Mouse (Mus musculus) liver, embryonic 16.5 days (tissue): ENCODE results near the gene Cdk2ap2. TPM values are rescaled to one million over a fixed set of nuclear protein-coding genes. Genes with fewer than 3 reads are reported as not detected.
"Not testable (repeated sequence)": the region's sequence is repeated elsewhere in the genome, so short reads cannot be mapped to it uniquely, and the experiment has no call there.

Experiments
- ATAC-seq: fragments of 200-750 bp; cut with Nextera tagmentation; 2 replicates; pipeline ENCODE4 v1.8.0; 2017; ENCODE audit warnings: low read depth, mild to moderate bottlenecking, moderate number of reproducible peaks, moderate library complexity
- H3K27ac ChIP-seq: fragments of 300-500 bp; sonication (generic); 2 replicates; pipeline ENCODE4 v1.5.1; 2014; ENCODE audit warnings: mild to moderate bottlenecking, low read length
- H3K27me3 ChIP-seq: fragments of 300-500 bp; sonication (generic); 2 replicates; pipeline ENCODE4 v1.6.1; 2014; ENCODE audit warnings: low read depth, low read length, mixed read lengths; ENCODE audit not compliant: control insufficient read depth, insufficient read depth
- H3K36me3 ChIP-seq: fragments of 300-500 bp; sonication (generic); 2 replicates; pipeline ENCODE4 v1.6.1; 2014; ENCODE audit warnings: mild to moderate bottlenecking; ENCODE audit not compliant: control insufficient read depth, insufficient read depth
- H3K4me1 ChIP-seq: fragments of 300-500 bp; sonication (generic); 2 replicates; pipeline ENCODE4 v1.6.1; 2014; ENCODE audit warnings: low read depth, low read length, mixed read lengths; ENCODE audit not compliant: control insufficient read depth
- H3K4me2 ChIP-seq: fragments of 300-500 bp; sonication (generic); 2 replicates; pipeline ENCODE4 v1.6.1; 2014; ENCODE audit warnings: low read depth, low read length, mixed read lengths
- H3K4me3 ChIP-seq: fragments of 300-500 bp; sonication (generic); 2 replicates; pipeline ENCODE4 v1.5.1; 2014; ENCODE audit warnings: low read depth, mild to moderate bottlenecking, low read length
- H3K9ac ChIP-seq: fragments of 300-500 bp; sonication (generic); 2 replicates; pipeline ENCODE4 v1.6.1; 2014; ENCODE audit warnings: low read depth, low read length
- H3K9me3 ChIP-seq: fragments of 300-500 bp; sonication (generic); replicated peaks from 2 replicates; pipeline ENCODE4 v1.6.1; 2016; ENCODE audit warnings: low read length; ENCODE audit not compliant: control insufficient read depth
- WGBS: fragments of 180-500 bp; shearing (Covaris S2); extraction: QIAGEN DNeasy Blood & Tissue Kit; methylation state at CpG from one replicate; pipeline ENCODE4 v1.1.7; 2014; ENCODE audit not compliant: insufficient replicate concordance; 5-methylcytosine and 5-hydroxymethylcytosine counted together
- polyA plus RNA-seq: library from polyadenylated mRNA; unstranded; fragments of >200 nt; fragmentation: Nextera tagmentation; extraction: Ambion mirVana; gene quantifications from 2 replicates; pipeline ENCODE4 v1.2.1, GENCODE M21; 2015

The Cdk2ap2 gene
- polyA plus RNA-seq, 1 experiment from 2014 or later: 117 TPM

DNA sequence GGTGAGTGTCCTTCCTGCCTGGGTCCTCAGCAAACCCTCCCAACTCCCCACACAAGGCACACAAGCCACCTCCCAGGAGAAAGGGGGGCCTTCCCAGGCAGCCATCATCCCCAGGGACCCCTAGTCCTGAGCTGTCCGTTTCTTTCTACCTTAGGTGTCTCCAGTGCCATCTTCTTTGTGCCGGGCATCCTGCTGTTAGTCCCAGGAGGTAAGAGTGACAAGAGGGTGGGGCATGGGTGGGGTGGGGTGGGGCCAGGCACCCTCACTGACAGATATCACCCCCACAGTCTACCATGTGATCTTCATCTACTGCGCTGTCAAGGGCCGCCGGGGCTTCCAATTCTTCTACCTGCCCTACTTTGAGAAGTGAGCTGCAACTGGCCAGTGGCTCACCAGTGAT lies 34.1 kb downstream of the Cdk2ap2 start:
- 32% methylated on average over 5 of the region's 5 CpGs for WGBS
- ATAC-seq: peak; percentile 90
- peaks cover 22% of the 10 kb centered on the region for H3K36me3 ChIP-seq
- H3K4me3 ChIP-seq: peak overlapping the region; percentile 68
- H3K4me2 ChIP-seq: peak overlapping the region; percentile 69
- no peaks in the 10 kb centered on the region for H3K27me3 ChIP-seq
- H3K9me3 ChIP-seq: no peaks in the 10 kb centered on the region
- peaks cover 34% of the 10 kb centered on the region for H3K4me1 ChIP-seq
- H3K27ac ChIP-seq: peak overlapping the region; percentile 84
- H3K9ac ChIP-seq: peak overlapping the region; percentile 71

DNA sequence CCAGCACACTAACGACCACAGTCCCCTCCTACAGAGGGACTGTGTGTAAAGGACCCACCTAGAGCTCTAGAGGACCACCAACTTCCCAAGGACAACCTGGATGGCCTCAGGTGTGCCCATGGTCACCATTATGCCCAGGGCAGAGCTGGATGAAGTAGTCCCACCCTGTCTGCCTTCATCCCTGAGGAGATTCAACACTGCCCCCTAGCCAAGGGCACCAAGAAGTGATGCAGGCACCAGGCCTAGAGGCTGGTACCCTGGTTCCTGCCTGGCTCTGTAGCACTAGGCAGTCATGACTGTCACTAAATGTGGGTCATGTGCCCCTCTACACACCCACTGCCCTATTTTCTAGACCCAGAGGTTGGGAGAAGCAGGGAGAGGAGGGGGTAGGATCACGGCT lies 34.8 kb downstream of the Cdk2ap2 start:
- H3K9ac ChIP-seq: peak overlapping the region; percentile 45; the same call in 1 of the 2 replicates
- no peaks in the 10 kb centered on the region for H3K9me3 ChIP-seq
- WGBS: 81% methylated on average over 2 of the region's 2 CpGs
- peak overlapping the region; percentile 69; the same call in 1 of the 2 replicates for H3K4me2 ChIP-seq
- ATAC-seq: peak; percentile 49
- H3K4me3 ChIP-seq: no peak overlapping the region; the same call in 1 of the 2 replicates
- H3K36me3 ChIP-seq: peaks cover 22% of the 10 kb centered on the region
- H3K27ac ChIP-seq: peak overlapping the region; percentile 82
- H3K4me1 ChIP-seq: peaks cover 30% of the 10 kb centered on the region
- no peaks in the 10 kb centered on the region for H3K27me3 ChIP-seq

DNA sequence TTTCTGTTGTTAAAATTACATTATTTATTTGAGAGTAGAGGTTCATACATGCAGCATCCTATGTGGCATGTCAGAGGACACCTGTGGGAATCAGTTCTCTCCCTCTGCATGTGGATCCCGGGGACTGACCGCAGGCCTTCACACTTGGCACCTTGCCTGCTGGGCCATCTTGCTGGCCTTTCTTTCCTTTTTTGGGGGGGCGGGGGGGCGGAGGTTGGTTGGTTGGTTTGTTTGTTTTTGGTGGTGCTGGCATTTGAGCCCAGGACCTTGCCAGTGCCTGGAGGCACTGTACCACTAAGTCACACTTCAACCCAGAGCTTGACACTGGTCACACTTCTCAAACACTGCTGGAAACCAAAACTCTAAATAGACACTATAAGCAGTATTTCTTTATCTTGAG lies 37.4 kb downstream of the Cdk2ap2 start:
- 74% methylated on average over 4 of the region's 4 CpGs for WGBS
- Histone ChIP-seq H3K4me2 (no peak overlapping the region), H3K9ac (no peak overlapping the region), H3K9me3 (no peaks in the 10 kb centered on the region), H3K36me3 (peaks cover 14% of the 10 kb centered on the region), H3K4me1 (peaks cover 19% of the 10 kb centered on the region), H3K4me3 (no peak overlapping the region), H3K27me3 (peaks cover 3% of the 10 kb centered on the region; the same call in 1 of the 2 replicates), H3K27ac (no peak overlapping the region)
- ATAC-seq: no peak

DNA sequence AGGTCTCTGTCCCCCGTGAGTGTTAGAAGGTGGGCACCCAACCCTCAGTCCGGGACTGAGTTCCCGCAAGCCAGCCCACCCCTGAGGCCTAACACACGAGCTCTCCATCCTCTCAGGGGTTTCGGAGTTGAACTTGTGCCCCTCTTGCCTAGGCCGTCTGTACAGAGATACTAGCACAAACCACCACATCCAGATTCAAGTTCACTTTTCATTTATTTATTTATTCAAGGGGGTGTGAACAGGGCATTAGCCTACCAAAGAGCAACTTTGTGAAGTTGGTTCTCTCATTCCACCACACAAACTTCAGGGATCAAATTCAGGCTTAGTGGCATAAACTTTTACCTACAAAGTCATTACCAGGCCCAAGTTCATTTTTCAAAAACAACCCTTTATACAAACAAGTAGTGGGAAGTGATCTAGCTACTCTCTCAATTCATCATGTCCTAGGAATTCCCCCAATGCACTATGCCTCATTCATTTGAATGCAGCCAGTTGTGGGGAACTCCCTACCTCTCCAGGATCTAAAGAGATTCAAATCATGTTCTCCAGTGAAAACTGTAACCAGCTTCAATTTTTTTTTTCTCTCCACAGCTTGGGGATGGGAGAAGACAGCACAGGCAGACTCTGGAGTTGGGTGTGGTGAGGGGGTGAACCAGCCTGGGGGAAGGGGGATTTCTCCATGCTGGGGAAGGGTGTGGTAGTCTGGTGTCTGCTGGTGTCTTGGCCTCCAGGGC lies 38.4 kb downstream of the Cdk2ap2 start:
- H3K9ac ChIP-seq, H3K9me3 ChIP-seq, H3K27ac ChIP-seq, ATAC-seq, H3K4me3 ChIP-seq, H3K27me3 ChIP-seq, H3K4me2 ChIP-seq: not testable (repeated sequence)
- Histone ChIP-seq H3K4me1 (peaks cover 12% of the 10 kb centered on the region), H3K36me3 (peaks cover 12% of the 10 kb centered on the region)
- 68% methylated on average over 6 of the region's 6 CpGs for WGBS

DNA sequence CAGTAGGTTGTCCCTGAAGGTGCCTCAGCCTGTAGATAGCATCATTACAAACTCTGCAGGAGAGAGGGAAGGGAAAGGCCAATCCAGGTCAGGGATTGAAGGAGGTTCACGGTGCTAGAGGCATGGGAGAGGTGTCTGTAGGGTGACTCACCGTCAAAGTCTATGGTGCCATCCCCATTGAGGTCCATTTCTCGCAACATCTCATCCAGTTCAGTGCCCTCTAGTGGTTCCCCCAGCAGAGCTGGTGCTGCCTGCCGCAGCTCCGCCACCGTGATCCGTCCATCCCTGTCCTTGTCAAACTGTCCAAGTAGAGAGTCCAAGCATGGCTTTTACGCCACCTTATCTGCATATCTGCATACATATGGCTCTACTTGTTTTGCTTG lies 39.0 kb downstream of the Cdk2ap2 start:
- peaks cover 12% of the 10 kb centered on the region for H3K36me3 ChIP-seq
- not testable (repeated sequence) for H3K4me2 ChIP-seq, H3K27ac ChIP-seq, H3K27me3 ChIP-seq, H3K9me3 ChIP-seq, H3K4me3 ChIP-seq, H3K4me1 ChIP-seq, H3K9ac ChIP-seq
- WGBS: 10% methylated on average over 7 of the region's 8 CpGs
- ATAC-seq: peak; percentile 40

DNA sequence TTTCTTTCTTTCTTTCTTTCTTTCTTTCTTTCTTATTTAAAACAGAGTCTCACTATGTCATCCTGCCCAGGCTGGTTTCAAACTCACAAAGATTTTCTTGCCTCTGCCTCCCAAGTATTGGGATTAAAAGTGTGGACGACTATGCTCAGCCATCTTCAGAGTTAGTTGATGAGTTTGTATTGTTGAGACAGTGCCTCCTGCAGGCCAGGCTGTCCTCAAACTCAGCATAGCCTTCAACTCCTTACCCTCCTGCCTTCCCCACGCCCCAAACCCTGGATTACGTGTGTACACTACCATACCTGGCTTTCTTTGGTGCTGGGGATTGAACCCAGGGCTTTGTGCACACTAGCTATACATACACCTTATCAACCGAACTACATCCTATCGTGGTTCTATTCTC lies 39.5 kb downstream of the Cdk2ap2 start:
- Histone ChIP-seq H3K9ac (no peak overlapping the region), H3K27ac (no peak overlapping the region), H3K9me3 (no peaks in the 10 kb centered on the region), H3K4me1 (peaks cover 6% of the 10 kb centered on the region), H3K36me3 (peaks cover 10% of the 10 kb centered on the region), H3K4me3 (no peak overlapping the region), H3K27me3 (peaks cover 3% of the 10 kb centered on the region; the same call in 1 of the 2 replicates), H3K4me2 (no peak overlapping the region)
- ATAC-seq: no peak
- 64% methylated on average over 5 of the region's 5 CpGs for WGBS

DNA sequence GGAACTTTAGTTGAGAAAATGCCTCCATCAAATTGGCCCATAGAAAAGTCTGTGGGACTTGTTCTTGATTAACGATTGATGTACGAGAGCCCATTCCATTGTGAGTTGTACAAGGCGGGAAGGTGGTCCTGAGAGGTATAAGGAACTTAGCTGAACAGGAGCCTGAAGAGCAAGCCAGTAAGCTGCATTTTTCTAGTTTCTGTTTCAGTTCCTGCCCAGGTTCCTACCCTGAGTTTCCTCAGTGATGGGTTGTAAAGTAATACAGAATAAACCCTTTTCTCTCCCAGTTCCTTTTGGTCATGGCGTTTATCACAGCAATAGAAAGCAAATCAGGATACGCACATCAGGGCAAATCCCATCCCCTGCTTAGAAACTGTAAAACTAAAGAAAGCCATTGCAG lies 40.9 kb downstream of the Cdk2ap2 start:
- no peaks in the 10 kb centered on the region; the same call in none of the 2 replicates for H3K4me1 ChIP-seq
- peaks cover 3% of the 10 kb centered on the region; the same call in 1 of the 2 replicates for H3K27me3 ChIP-seq
- no peak overlapping the region for H3K4me3 ChIP-seq
- ATAC-seq: no peak
- no peaks in the 10 kb centered on the region for H3K9me3 ChIP-seq
- 64% methylated on average over 5 of the region's 5 CpGs for WGBS
- no peak overlapping the region for H3K9ac ChIP-seq
- H3K36me3 ChIP-seq: no peaks in the 10 kb centered on the region
- H3K4me2 ChIP-seq: no peak overlapping the region
- H3K27ac ChIP-seq: no peak overlapping the region

DNA sequence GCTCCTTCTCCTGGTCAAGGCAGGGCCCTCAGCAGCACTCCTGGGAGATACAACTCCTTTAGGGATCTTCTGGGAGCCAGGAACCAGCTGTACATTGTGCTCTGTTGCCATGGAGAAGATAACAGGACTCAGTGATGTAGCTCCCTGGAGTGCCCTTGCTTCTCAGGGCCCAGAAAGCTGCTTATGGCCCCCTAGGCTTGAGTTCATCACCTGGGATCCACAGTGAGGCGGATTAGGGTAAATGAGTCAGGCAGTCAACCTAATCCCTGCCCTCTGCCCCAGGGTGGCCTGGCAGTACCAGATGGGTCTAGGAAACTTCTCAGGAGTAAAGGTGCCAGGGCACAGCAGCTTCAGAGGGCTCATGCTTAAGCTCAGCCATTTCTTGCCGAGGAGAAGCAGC lies 42.5 kb downstream of the Cdk2ap2 start, which contains the start of gene Gpr152:
Gene Gpr152, plus strand, starts transcription at position 342 of the 400 bp plus-strand sequence.
- Histone ChIP-seq H3K36me3 (no peaks in the 10 kb centered on the region), H3K4me3 (no peak within 1 kb of the TSS), H3K27ac (no peak within 1 kb of the TSS), H3K4me2 (no peak within 1 kb of the TSS), H3K27me3 (peaks cover 3% of the 10 kb centered on the region; the same call in 1 of the 2 replicates), H3K4me1 (no peaks in the 10 kb centered on the region; the same call in none of the 2 replicates), H3K9ac (no peak within 1 kb of the TSS), H3K9me3 (no peaks in the 10 kb centered on the region)
- ATAC-seq: no peak
- 63% methylated on average over 2 of the region's 2 CpGs for WGBS

DNA sequence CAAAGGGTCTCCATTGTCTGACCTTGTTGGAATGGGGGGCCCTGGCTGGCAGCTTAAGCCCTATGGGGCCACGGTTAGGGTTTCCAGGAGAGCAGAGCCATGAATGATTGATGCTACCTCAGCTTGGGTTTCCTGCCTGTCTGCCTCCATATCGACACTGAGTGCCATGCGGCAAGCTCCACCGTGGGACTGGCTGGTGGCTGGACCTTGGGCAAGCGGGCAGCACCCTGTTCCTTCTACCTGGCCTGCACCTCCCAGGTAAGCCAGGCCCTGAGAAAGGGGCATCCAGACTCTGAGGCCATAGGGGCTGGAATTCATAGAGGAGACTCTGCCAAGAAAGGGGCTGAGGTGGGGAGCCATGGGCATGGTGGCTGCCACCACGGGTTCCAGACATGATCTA lies 43.2 kb downstream of the Cdk2ap2 start:
- Histone ChIP-seq H3K9ac (no peak overlapping the region), H3K9me3 (no peaks in the 10 kb centered on the region), H3K4me3 (no peak overlapping the region), H3K36me3 (no peaks in the 10 kb centered on the region), H3K4me1 (no peaks in the 10 kb centered on the region; the same call in none of the 2 replicates), H3K27ac (no peak overlapping the region), H3K4me2 (no peak overlapping the region), H3K27me3 (peaks cover 3% of the 10 kb centered on the region; the same call in 1 of the 2 replicates)
- 49% methylated on average over 6 of the region's 6 CpGs for WGBS
- no peak for ATAC-seq
